Mouse (Mus musculus) urinary bladder, adult 2 months (tissue): Measurements from ENCODE around the gene Sult1a1. TPM values are rescaled to one million over a fixed set of nuclear protein-coding genes. Genes with fewer than 3 reads are reported as not detected.
"Not testable (repeated sequence)": the region's sequence is repeated elsewhere in the genome, so short reads cannot be mapped to it uniquely, and the experiment has no call there.

Source experiments
- DNase-seq: peaks from one replicate; pipeline ENCODE4 v3.0.0; 2022; ENCODE audit warnings: low spot score
- polyA plus RNA-seq: library from polyadenylated mRNA; depleted of rRNA; stranded (reverse); fragments of >200 nt; gene quantifications from 2 replicates; pipeline ENCODE4 v1.2.3, GENCODE M21; 2012

Sult1a1 gene
- polyA plus RNA-seq, 1 experiment: 28.5 TPM

GRCm38 (mm10) chr7:126696886-126697285, 20.7 kb upstream of the Sult1a1 start:
- DNase-seq: no peak

GRCm38 (mm10) chr7:126696303-126696702, 20.1 kb upstream of the Sult1a1 start:
- DNase-seq: no peak

GRCm38 (mm10) chr7:126695631-126696207, 19.5 kb upstream of the Sult1a1 start, which contains the start of gene Slx1b:
TSS of gene Slx1b (minus strand) at chr7:126695784.
- DNase-seq: peak; percentile 74

GRCm38 (mm10) chr7:126695210-126695611, 19.0 kb upstream of the Sult1a1 start, which contains the start of gene Bola2:
TSS of gene Bola2 (plus strand) at chr7:126695401.
- peak; percentile 60 for DNase-seq

GRCm38 (mm10) chr7:126694441-126695051, 18.3 kb upstream of the Sult1a1 start:
- DNase-seq: no peak

- DNase-seq: no peak
Measured at GRCm38 (mm10) chr7:126693781-126694180, 17.5 kb upstream of the Sult1a1 start.

GRCm38 (mm10) chr7:126693256-126693655, 17.0 kb upstream of the Sult1a1 start:
- peak; percentile 38 for DNase-seq

DNA sequence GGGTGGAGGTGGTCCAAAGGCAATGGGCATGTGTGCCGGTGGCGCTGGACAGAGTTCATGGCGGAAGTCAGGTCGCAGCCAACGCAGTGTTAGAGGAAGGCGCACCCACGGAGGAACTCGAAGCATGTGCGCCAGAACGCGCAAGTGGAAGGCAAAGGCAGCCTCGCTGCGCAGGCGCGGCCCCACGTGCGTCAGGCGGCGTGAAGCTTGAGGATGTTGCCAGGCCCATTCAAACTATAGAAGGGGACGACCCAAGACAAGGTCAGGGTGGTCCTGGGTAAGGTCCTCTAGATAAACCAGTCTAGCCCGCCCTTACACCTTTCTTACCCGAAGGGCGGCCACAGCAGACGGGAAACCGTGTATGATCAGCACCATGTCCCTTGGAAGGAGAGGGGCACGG, 16.2 kb upstream of the Sult1a1 start:
- DNase-seq: no peak

DNA sequence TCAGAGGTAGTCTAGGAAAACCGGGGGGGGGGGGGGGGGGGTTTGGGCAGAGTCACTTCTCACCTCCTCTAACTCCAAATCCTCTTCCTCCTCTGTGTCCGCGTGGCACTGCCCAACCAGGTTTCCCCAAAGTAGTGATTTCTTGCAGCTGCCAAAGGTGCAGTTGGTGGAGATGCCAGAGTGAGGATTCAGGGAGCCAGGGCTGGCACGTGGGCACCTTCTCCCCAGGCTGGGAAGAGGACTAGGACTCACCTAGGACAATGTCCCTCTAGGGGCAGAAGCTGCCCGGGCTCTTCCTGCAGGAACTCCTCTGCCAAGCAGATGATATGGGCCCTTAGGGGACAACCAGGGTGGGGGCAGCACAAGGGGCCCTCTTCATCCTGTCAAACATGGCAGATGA, 15.4 kb upstream of the Sult1a1 start:
- no peak for DNase-seq

- DNase-seq: no peak
Measured at GRCm38 (mm10) chr7:126690737-126691136, 14.5 kb upstream of the Sult1a1 start.

- no peak for DNase-seq
Measured at GRCm38 (mm10) chr7:126689021-126689420, 12.8 kb upstream of the Sult1a1 start.

DNA sequence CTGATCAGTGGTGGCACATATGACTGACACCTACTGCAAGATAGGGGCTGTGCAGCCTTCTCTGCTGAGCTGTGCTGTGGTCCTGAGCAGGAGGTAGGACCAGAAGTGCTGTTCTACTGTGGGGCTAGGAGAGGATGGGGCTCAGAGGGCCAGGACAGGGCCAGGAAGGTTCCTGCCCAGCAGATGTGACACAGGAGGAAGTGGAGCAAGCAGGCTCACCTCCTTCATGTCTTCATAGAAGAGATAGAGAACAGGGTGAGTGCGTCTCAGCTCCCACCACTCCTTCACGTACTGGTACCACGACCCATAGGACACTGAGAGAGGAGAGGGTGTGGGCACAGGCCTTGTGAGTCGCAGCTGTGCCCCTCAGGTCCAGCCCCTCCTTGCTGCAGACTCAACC, 11.9 kb upstream of the Sult1a1 start:
- not testable (repeated sequence) for DNase-seq

DNA sequence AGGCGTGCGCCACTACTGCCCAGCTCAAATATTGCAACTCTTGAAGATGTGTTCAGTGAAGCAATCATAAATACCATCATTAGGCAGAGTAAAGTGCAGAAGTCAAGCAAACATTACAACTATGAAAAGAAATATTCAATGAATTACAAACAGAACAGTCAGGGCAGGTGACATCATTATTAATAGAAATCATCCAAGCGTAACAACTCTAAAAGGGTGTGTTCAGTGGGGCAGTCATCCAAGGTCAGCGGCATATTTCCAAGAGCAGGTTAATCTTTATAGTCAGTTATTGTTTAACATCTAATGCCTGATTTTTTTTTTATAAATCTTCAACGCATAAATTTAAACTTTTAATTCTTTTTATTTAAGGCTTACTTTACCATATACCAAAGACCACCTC, 5.0 kb upstream of the Sult1a1 start:
- no peak for DNase-seq

GRCm38 (mm10) chr7:126679683-126680082, 3.5 kb upstream of the Sult1a1 start:
- no peak for DNase-seq

GRCm38 (mm10) chr7:126678545-126679341, 2.5 kb upstream of the Sult1a1 start:
- DNase-seq: no peak

DNA sequence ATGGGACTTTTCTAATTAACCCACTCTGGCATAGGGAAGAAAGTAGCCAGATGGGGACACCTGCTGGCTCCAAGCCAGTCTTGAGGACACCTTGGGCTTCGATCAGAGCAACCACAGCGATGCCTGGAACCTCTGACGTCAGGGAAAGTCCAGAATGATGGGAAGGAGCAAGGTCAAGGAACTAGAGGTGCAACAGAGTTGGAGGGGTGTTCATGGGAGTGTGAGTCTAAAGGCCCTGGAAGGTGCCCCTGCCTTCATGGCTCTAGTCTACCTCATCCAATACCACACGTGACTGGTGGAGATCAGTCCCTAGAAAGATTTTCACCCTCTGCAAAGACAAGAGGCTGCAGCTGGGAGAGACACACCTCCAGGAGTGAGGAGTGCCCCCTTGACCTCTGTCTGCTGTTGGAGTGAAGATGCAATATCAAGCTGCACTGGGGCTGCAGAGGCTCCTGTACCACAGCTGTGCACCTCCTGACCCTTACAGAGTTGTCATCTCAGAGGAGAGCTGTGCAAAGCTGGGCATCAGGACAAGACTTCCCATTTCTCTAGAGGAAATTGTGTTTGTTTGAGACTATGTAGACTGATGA, 494 bp upstream of the Sult1a1 start:
- no peak for DNase-seq

GRCm38 (mm10) chr7:126675104-126675503, 1.1 kb downstream of the Sult1a1 start:
- no peak for DNase-seq

DNA sequence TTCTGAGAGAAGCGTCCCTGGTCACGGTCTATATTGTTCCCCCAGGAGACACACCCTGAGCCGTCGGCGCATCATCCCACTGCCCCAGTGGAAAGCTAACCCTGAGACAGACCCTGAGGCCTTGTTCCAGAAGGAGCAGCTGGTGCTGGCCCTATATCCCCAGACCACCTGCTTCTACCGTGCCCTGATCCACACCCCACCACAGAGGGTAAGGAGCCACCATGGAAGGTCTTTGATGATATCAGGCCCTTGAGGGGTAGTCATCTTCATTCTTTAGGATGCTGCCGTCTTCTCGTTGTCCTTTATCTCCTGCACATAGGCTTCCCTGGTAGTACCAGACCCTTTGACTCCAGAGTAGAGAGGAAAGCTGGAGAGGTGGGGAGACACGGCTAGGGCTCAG, 4.1 kb downstream of the Sult1a1 start:
- no peak for DNase-seq

- DNase-seq: no peak
Measured at GRCm38 (mm10) chr7:126670152-126670551, 6.1 kb downstream of the Sult1a1 start.

GRCm38 (mm10) chr7:126668452-126668851, 7.8 kb downstream of the Sult1a1 start:
- no peak for DNase-seq

GRCm38 (mm10) chr7:126667495-126668090, 8.6 kb downstream of the Sult1a1 start:
- DNase-seq: no peak

DNA sequence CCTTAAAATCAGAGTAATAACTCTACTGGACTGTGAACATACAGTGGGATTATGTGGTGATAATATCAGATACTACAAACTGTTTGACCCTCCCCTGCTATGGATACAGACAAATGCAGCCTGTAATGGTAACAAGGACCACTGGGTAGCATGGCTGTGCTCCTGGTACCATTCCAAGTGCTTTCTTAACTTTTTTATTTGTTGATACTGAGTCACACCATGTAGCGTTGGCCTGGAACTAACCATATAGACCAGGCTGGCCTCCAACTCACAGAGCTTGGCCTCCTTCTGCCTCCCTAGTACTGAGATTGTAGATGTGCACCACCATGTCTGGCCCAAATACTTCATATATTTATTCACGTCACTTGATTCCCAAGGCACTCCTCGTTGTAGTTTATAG, 11.0 kb downstream of the Sult1a1 start:
- no peak for DNase-seq
